Mouse (Mus musculus) kidney, postnatal 0 days (tissue): ENCODE measurements around the gene Gnai1. TPM values are rescaled to one million over a fixed set of nuclear protein-coding genes. Genes with fewer than 3 reads are reported as not detected.

ENCODE experiments used
- ATAC-seq: fragments of 200-750 bp; cut with Nextera tagmentation; replicated peaks from 2 replicates; pipeline ENCODE4 v1.8.0; 2017; ENCODE audit warnings: low read depth, moderate number of reproducible peaks, moderate TSS enrichment, moderate library complexity; ENCODE audit not compliant: low FRiP score
- DNase-seq: peaks from one replicate; pipeline ENCODE4 v3.0.0-alpha.2; 2016; ENCODE audit warnings: low spot score
- H3K27ac ChIP-seq: fragments of 300-500 bp; sonication (generic); 2 replicates; pipeline ENCODE4 v1.5.1; 2014; ENCODE audit warnings: mild to moderate bottlenecking
- H3K27me3 ChIP-seq: fragments of 300-500 bp; sonication (generic); 2 replicates; pipeline ENCODE4 v1.6.1; 2014; ENCODE audit warnings: low read length, mixed read lengths; ENCODE audit not compliant: insufficient read depth
- H3K36me3 ChIP-seq: fragments of 300-500 bp; sonication (generic); 2 replicates; pipeline ENCODE4 v1.6.1; 2014; ENCODE audit warnings: low read length, mixed read lengths; ENCODE audit not compliant: insufficient read depth
- H3K4me1 ChIP-seq: fragments of 300-500 bp; sonication (generic); replicated peaks from 2 replicates; pipeline ENCODE4 v1.6.1; 2014; ENCODE audit warnings: antibody characterized with exemption, low read length, mixed read lengths; ENCODE audit not compliant: insufficient read depth
- H3K4me2 ChIP-seq: fragments of 300-500 bp; sonication (generic); 2 replicates; pipeline ENCODE4 v1.6.1; 2014; ENCODE audit warnings: mild to moderate bottlenecking, low read length, moderate library complexity, mixed read lengths
- H3K4me3 ChIP-seq: fragments of 300-500 bp; sonication (generic); replicated peaks from 2 replicates; pipeline ENCODE4 v1.5.1; 2014; ENCODE audit warnings: low read depth, low read length
- H3K9ac ChIP-seq: fragments of 300-500 bp; sonication (generic); 2 replicates; pipeline ENCODE4 v1.6.1; 2014; ENCODE audit warnings: low read depth, low read length
- H3K9me3 ChIP-seq: fragments of 300-500 bp; sonication (generic); replicated peaks from 2 replicates; pipeline ENCODE4 v1.6.1; 2016; ENCODE audit warnings: low read length, inconsistent platforms, mixed read lengths
- CTCF ChIP-seq: IDR thresholded peaks from 2 replicates; pipeline ENCODE4 v1.5.1; 2016; ENCODE audit warnings: antibody characterized with exemption, low read depth, mild to moderate bottlenecking, moderate library complexity
- WGBS: fragments of 180-500 bp; shearing (Covaris S2); extraction: QIAGEN DNeasy Blood & Tissue Kit; methylation state at CpG from one replicate; pipeline ENCODE4 v1.1.7; 2014; 5-methylcytosine and 5-hydroxymethylcytosine counted together
- polyA plus RNA-seq: library from polyadenylated mRNA; unstranded; fragments of >200 nt; fragmentation: Nextera tagmentation; extraction: Ambion mirVana; gene quantifications from 2 replicates; pipeline ENCODE4 v1.2.1, GENCODE M21; 2015

Gene Gnai1
- polyA plus RNA-seq, 1 experiment from 2014 or later = 57.5 TPM

- no peak overlapping the region for H3K9ac ChIP-seq
- no peak overlapping the region for H3K4me2 ChIP-seq
- H3K4me3 ChIP-seq = no peak overlapping the region
- H3K27me3 ChIP-seq = no peaks in the 10 kb centered on the region
- 71% methylated on average over 2 of the region's 2 CpGs for WGBS
- H3K27ac ChIP-seq = no peak overlapping the region
- ATAC-seq = no peak
- no peak for DNase-seq
- no peaks in the 10 kb centered on the region for H3K4me1 ChIP-seq
- TF ChIP-seq CTCF = no peak
- no peaks in the 10 kb centered on the region for H3K36me3 ChIP-seq
- H3K9me3 ChIP-seq = no peaks in the 10 kb centered on the region
These were observed 141.9 kb downstream of the Gnai1 start for GRCm38 (mm10) chr5:18218292-18218691.

GRCm38 (mm10) chr5:18217856-18218255, 142.3 kb downstream of the Gnai1 start:
- Histone ChIP-seq H3K27me3 (no peaks in the 10 kb centered on the region), H3K4me3 (no peak overlapping the region), H3K4me2 (no peak overlapping the region), H3K27ac (no peak overlapping the region), H3K9me3 (no peaks in the 10 kb centered on the region), H3K4me1 (no peaks in the 10 kb centered on the region), H3K9ac (no peak overlapping the region), H3K36me3 (no peaks in the 10 kb centered on the region)
- no peak for TF ChIP-seq CTCF
- ATAC-seq (no peak), DNase-seq (no peak)
